Mouse (Mus musculus): ENCODE measurements around the gene Gpr183. TPM values are rescaled to one million over a fixed set of nuclear protein-coding genes. Genes with fewer than 3 reads are reported as not detected.

Gene Gpr183
- total and polyA plus RNA-seq, 3 experiments = 0.04 to 0.06 TPM; not detected in 1

Other genes starting within 250 kb of the Gpr183 start
- gene Dock9, start 167.4 kb downstream of the Gpr183 start, total RNA-seq (2012; rRNA removed) = 5.6 and 6.3 TPM in 2 replicates
- 1 to 10 TPM in 1 of 2 experiments, not detected in 1; 9.4 TPM for gene Dock9, start 167.4 kb downstream of the Gpr183 start, polyA plus RNA-seq (2012; ENCODE audit: insufficient read depth in 1 of 2, insufficient read length in 2 of 2, low read depth in 1 of 2, low replicate concordance in 2 of 2, missing spikeins in 1 of 2)
- 30.5 and 32.9 TPM in 2 replicates for gene Ubac2, start 86.6 kb downstream of the Gpr183 start, total RNA-seq (2012; rRNA removed)
- 10 to 100 TPM in 1 of 2 experiments, not detected in 1; 44.8 TPM for gene Ubac2, start 86.6 kb downstream of the Gpr183 start, polyA plus RNA-seq (2012; ENCODE audit: insufficient read depth in 1 of 2, insufficient read length in 2 of 2, low read depth in 1 of 2, low replicate concordance in 2 of 2, missing spikeins in 1 of 2)
- 0.15 and 0.20 TPM in 2 replicates for gene Gpr18, start 49.4 kb downstream of the Gpr183 start, total RNA-seq (2012; rRNA removed)
- gene Gpr18, start 49.4 kb downstream of the Gpr183 start, polyA plus RNA-seq (2012; ENCODE audit: insufficient read depth in 1 of 2, insufficient read length in 2 of 2, low read depth in 1 of 2, low replicate concordance in 2 of 2, missing spikeins in 1 of 2) = under 1 TPM in 1 of 2 experiments, not detected in 1; 0.06 TPM
- gene Timm8a2, start 69.5 kb upstream of the Gpr183 start, total RNA-seq (2012; rRNA removed) = not detected in 2 replicates
- gene Timm8a2, start 69.5 kb upstream of the Gpr183 start, polyA plus RNA-seq (2012; ENCODE audit: insufficient read depth in 1 of 2, insufficient read length in 2 of 2, low read depth in 1 of 2, low replicate concordance in 2 of 2, missing spikeins in 1 of 2) = under 1 TPM in 1 of 2 experiments, not detected in 1; 0.18 TPM
- gene Tm9sf2, start 141.8 kb upstream of the Gpr183 start, total RNA-seq (2012; rRNA removed) = 55.8 and 59.6 TPM in 2 replicates
- gene Tm9sf2, start 141.8 kb upstream of the Gpr183 start, polyA plus RNA-seq (2012; ENCODE audit: insufficient read depth in 1 of 2, insufficient read length in 2 of 2, low read depth in 1 of 2, low replicate concordance in 2 of 2, missing spikeins in 1 of 2) = 10 to 100 TPM in 1 of 2 experiments, not detected in 1; 62.7 TPM
- gene Clybl, start 216.5 kb upstream of the Gpr183 start, total RNA-seq (2012; rRNA removed) = 13.4 and 14.4 TPM in 2 replicates
- gene Clybl, start 216.5 kb upstream of the Gpr183 start, polyA plus RNA-seq (2012; ENCODE audit: insufficient read depth in 1 of 2, insufficient read length in 2 of 2, low read depth in 1 of 2, low replicate concordance in 2 of 2, missing spikeins in 1 of 2) = 10 to 100 TPM in 1 of 2 experiments, not detected in 1; 36.6 TPM

All from MEL (cell line).